Mouse (Mus musculus) heart, adult 18-20 months (tissue): ENCODE measurements around the gene Adora1. TPM values are rescaled to one million over a fixed set of nuclear protein-coding genes. Genes with fewer than 3 reads are reported as not detected.
A peak's percentile ranks its signal among the peaks of the same experiment; 100 is the strongest.

Source experiments
- DNase-seq, 2 experiments: peaks; one replicate each; pipeline ENCODE4 v3.0.0; 2021 to 2022; ENCODE audit warnings: mixed read lengths in 1 of 2
- total RNA-seq, 2 experiments: library from RNA; stranded (reverse); gene quantifications; 2 replicates each; pipeline ENCODE4 v1.2.3; 2021

Gene Adora1
- total RNA-seq, 2 experiments from 2014 or later, result 7.1 to 12.8 TPM

DNA sequence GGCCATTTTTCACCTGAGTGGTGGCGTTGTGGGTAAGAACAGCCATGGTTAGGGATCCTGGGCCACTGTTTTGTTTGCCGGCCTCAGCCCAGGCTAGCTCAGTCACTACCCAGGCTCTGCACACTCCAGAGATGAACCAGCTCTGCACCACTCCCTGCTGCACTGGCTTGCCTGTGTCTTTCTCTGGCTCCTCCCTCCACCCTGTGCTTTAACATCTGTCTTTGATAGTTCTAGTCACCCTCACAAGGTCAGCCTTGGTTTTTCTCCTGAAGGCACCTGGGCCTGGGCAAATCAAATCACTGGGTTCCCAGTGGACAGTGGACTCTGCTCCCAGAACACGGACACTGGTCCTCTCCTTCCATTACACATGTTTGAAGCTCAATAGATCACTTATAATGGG, 81.1 kb downstream of the Adora1 start:
- no peak for DNase-seq

DNA sequence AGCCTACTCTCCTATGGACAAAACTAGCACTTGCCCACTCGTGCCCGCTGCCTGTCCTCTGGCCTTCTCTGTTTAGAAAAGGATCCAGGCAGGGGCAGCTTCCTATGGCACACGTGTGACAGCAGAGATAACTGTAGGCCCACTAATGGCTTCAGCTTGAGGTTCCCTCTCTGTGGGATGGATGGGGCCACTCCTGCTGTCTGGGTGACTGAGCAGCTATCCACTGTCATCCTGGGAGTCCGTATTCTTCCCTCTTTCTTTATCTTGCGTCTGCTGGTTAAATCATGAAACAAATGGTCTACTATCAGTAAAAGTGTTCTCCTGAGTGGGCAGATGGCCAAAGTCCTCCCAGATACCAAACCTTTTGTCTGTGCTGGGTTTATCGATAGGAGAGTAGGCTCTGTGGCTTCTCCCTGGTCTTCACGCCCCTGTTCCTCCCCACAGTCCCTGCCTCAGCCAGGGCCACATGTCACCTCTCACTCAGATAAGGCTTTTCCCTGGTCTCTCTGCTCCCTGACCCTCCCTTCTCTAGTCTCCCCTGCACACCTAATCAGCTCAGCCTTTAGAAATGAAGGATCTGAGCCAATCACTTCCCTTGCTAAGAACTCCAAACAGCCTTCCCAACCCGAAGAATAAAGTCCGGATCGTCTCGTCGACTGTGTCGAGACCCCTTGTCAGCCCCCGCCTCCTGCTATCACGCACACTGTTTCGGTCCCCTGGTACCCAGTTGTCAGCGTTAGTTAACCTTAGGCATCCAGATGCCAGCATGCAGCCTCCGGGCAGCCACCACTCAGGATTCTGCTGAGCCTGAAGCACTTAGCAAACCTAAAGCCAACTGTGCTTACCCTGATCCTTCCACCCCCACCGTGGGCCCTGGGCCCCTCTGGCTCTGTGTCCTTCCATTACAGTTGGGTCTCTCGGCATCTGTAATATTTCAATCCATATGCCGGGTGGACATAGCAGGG, 82.3 kb downstream of the Adora1 start:
- no peak for DNase-seq

- DNase-seq, result peak; percentile 78 to 91
Measured at GRCm38 (mm10) chr1:134151655-134152412, 83.4 kb downstream of the Adora1 start.

GRCm38 (mm10) chr1:134150745-134151144, 84.5 kb downstream of the Adora1 start:
- no peak for DNase-seq

DNA sequence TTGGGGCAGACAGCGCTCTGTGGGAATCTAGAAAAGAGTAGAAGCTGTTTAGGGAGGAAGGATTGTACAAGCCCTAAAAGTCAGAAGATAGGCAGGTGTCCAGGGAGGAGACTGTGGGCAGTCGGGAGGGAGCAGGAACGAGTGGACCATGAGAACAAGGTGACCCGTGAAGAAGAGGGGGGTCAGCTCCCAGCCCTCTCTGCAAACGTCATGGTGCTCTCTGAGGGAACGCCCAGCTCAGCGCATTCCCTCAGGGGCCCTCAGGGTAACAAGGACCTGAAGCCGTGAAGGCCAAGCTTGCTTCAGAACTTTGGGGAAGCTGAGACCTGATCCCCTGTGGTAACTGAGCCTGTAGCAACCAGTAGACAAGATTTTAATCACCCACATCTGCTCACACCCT, 85.2 kb downstream of the Adora1 start:
- DNase-seq, result no peak

Other genes starting within 250 kb of the Adora1 start
- gene Fmod, start 198.2 kb downstream of the Adora1 start, total RNA-seq, result 1 to 10 TPM; 6.2 to 9.3 TPM
- 10 to 100 TPM; 31.1 to 32.0 TPM for gene Btg2, start 156.3 kb downstream of the Adora1 start, total RNA-seq
- not detected for gene Chit1, start 124.2 kb downstream of the Adora1 start, total RNA-seq
- gene Chil1, start 53.3 kb downstream of the Adora1 start, total RNA-seq, result 1 to 10 TPM in 1 of 2 experiments, under 1 TPM in 1; 0.42 to 1.0 TPM
- not detected for gene Mybph, start 42.0 kb downstream of the Adora1 start, total RNA-seq
- not detected for gene Myog, start 54.6 kb upstream of the Adora1 start, total RNA-seq
- gene Ppfia4, start 97.5 kb upstream of the Adora1 start, total RNA-seq, result 1 to 10 TPM; 1.1 to 1.5 TPM
- gene Tmem183a, start 126.5 kb upstream of the Adora1 start, total RNA-seq, result 10 to 100 TPM; 11.1 to 14.2 TPM
- gene 4933406M09Rik, start 150.5 kb upstream of the Adora1 start, total RNA-seq, result not detected
- 10 to 100 TPM; 27.4 to 28.0 TPM for gene Cyb5r1, start 170.1 kb upstream of the Adora1 start, total RNA-seq
- gene Adipor1, start 179.9 kb upstream of the Adora1 start, total RNA-seq, result 100 to 1,000 TPM; 126 to 129 TPM
- 10 to 100 TPM; 22.5 to 22.8 TPM for gene Klhl12, start 220.1 kb upstream of the Adora1 start, total RNA-seq